33 mouse cellular contexts compared by ENCODE assay signal in genomic region chr9:124113777-124114176, GRCm38 (mm10). TPM values are rescaled to one million over a fixed set of nuclear protein-coding genes. Genes with fewer than 3 reads are reported as not detected.
"Had no signal": no experiment of that assay in that cellular context is flagged by ENCODE, and none has a peak within 500 bp of the region (broad histone marks: within the 10 kb centered on the region; RNA-seq: fewer than 3 reads in every experiment).

No protein-coding gene starts in this region.

- H3K27me3 ChIP-seq: heart, embryonic 12.5 days; heart, embryonic 13.5 days; heart, embryonic 15.5 days; hindbrain, embryonic 12.5 days; hindbrain, embryonic 13.5 days; hindbrain, embryonic 15.5 days; kidney, embryonic 15.5 days had no signal

- H3K36me3 ChIP-seq: heart, embryonic 10.5 days; heart, embryonic 12.5 days; heart, embryonic 13.5 days; heart, embryonic 15.5 days; hindbrain, embryonic 10.5 days; hindbrain, embryonic 12.5 days; hindbrain, embryonic 13.5 days; hindbrain, embryonic 15.5 days; kidney, embryonic 15.5 days had no signal

- H3K9me3 ChIP-seq: heart, embryonic 10.5 days; heart, embryonic 12.5 days; heart, embryonic 13.5 days; heart, embryonic 15.5 days; hindbrain, embryonic 10.5 days; hindbrain, embryonic 12.5 days; hindbrain, embryonic 13.5 days; hindbrain, embryonic 15.5 days; kidney, embryonic 15.5 days had no signal

- ATAC-seq: hindbrain, embryonic 16.5 days; hindbrain, postnatal 0 days; inflammation-experienced regulatory T-cells, adult 6 months had no signal

- H3K9ac ChIP-seq: heart, embryonic 12.5 days; heart, embryonic 13.5 days; heart, embryonic 15.5 days; hindbrain, embryonic 12.5 days; hindbrain, embryonic 13.5 days; hindbrain, embryonic 14.5 days; hindbrain, embryonic 15.5 days; kidney, embryonic 15.5 days had no signal

- H3K27ac ChIP-seq: heart, embryonic 10.5 days; heart, embryonic 13.5 days; heart, embryonic 15.5 days; hindbrain, embryonic 10.5 days; hindbrain, embryonic 12.5 days; hindbrain, embryonic 13.5 days; hindbrain, embryonic 14.5 days; hindbrain, embryonic 15.5 days; hindbrain, postnatal 0 days; kidney, embryonic 15.5 days; kidney, postnatal 0 days; layer of hippocampus, adult 2 months; left cerebral cortex, adult 2 months had no signal

- H3K4me3 ChIP-seq: heart, embryonic 10.5 days; heart, embryonic 12.5 days; heart, embryonic 13.5 days; heart, embryonic 15.5 days; hindbrain, embryonic 10.5 days; hindbrain, embryonic 12.5 days; hindbrain, embryonic 13.5 days; hindbrain, embryonic 15.5 days; kidney, embryonic 15.5 days; layer of hippocampus, adult 2 months; left cerebral cortex, adult 2 months had no signal

- H3K4me2 ChIP-seq: heart, embryonic 11.5 days; heart, embryonic 12.5 days; heart, embryonic 13.5 days; heart, embryonic 15.5 days; hindbrain, embryonic 12.5 days; hindbrain, embryonic 13.5 days; hindbrain, embryonic 14.5 days; hindbrain, embryonic 15.5 days; kidney, embryonic 15.5 days had no signal

- DNase-seq: heart, postnatal 10 days; heart, postnatal 14 days; heart, postnatal 36 days; heart, postnatal 4 days; kidney, adult 11 months; kidney, adult 18-20 months; kidney, adult 2 months; kidney, adult 8-10 months; kidney, adult 9 months; kidney, postnatal 10 days; kidney, postnatal 14 days; kidney, postnatal 25 days; kidney, postnatal 36 days; kidney, postnatal 4 days; layer of hippocampus, adult 9-11 months; layer of hippocampus, postnatal 36 days had no signal

- H3K4me1 ChIP-seq: heart, embryonic 10.5 days; heart, embryonic 12.5 days; heart, embryonic 13.5 days; heart, embryonic 15.5 days; hindbrain, embryonic 10.5 days; hindbrain, embryonic 12.5 days; hindbrain, embryonic 13.5 days; hindbrain, embryonic 15.5 days; kidney, embryonic 15.5 days had no signal

RNA-seq across cellular contexts. Expression of gene Ccr2, which starts 12.0 kb away (rescaled TPM):
- total RNA-seq: hindbrain, postnatal 0 days had no signal
